Mouse (Mus musculus): ENCODE data around the gene Slc17a5. TPM values are rescaled to one million over a fixed set of nuclear protein-coding genes. Genes with fewer than 3 reads are reported as not detected.
A peak's percentile ranks its signal among the peaks of the same experiment; 100 is the strongest.

The Slc17a5 gene
- polyA plus RNA-seq, 1 experiment, result 14.9 TPM

DNA sequence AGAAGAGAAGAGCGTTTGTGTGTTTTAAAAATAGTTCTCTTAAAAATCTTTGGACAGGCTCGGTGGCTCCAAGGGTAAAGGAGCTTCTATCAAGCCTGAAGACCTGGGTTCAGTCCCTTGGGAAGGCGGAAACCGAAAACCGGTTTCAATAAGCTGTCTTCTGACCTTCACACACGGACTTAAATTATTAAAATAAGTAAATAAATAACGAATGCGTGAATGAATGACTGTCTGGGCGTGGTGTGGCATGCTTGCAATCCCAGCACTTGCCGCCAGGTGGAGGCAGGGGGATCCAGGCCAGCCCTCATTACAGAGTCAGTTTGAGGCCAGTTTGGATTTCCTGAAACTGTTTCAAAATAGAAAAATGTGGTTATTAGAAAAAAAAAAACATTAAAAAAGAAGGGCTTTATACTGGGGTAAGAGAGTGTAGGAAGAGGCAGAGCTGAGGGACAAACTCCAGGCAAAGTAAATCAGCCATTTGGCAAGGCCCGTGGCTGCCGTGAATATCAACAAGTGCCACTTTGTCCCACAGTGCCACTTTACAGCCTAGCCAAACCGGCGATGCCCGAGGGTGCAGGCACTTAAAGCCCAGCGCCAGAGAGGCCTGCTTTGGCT, 60.0 kb downstream of the Slc17a5 start:
- no peaks in the 10 kb centered on the region for H3K27me3 ChIP-seq (ENCODE audit: control insufficient read depth, insufficient read depth, low read length, poor library complexity, severe bottlenecking)
- H3K27ac ChIP-seq (ENCODE audit: insufficient read depth, low read length), result peak overlapping the region; percentile 97
- peak overlapping the region; percentile 39 for H3K4me3 ChIP-seq (ENCODE audit: low read depth, low read length)
- H3K9me3 ChIP-seq (replicated peaks; ENCODE audit: control insufficient read depth, insufficient read depth, low read length, poor library complexity, severe bottlenecking), result no peaks in the 10 kb centered on the region
- peak overlapping the region; percentile 71 for H3K9ac ChIP-seq (ENCODE audit: low read depth, poor library complexity, severe bottlenecking)
- H3K36me3 ChIP-seq (ENCODE audit: control insufficient read depth, insufficient read depth, low read length, poor library complexity, severe bottlenecking), result peaks cover 25% of the 10 kb centered on the region
- H3K4me1 ChIP-seq (ENCODE audit: control insufficient read depth, insufficient read depth, low read length), result peaks cover 4% of the 10 kb centered on the region
- TF ChIP-seq EP300 (IDR thresholded peaks at IDR 0.05; ENCODE audit: insufficient read depth, low read depth, low read length), result no peak
- peak; percentile 70 for TF ChIP-seq CTCF (IDR thresholded peaks at IDR 0.05; ENCODE audit: low read depth, low read length)

- peaks cover 31% of the 10 kb centered on the region for H3K36me3 ChIP-seq (ENCODE audit: control insufficient read depth, insufficient read depth, low read length, poor library complexity, severe bottlenecking)
- no peaks in the 10 kb centered on the region for H3K27me3 ChIP-seq (ENCODE audit: control insufficient read depth, insufficient read depth, low read length, poor library complexity, severe bottlenecking)
- peak overlapping the region; percentile 71 for H3K9ac ChIP-seq (ENCODE audit: low read depth, poor library complexity, severe bottlenecking)
- TF ChIP-seq EP300 (IDR thresholded peaks at IDR 0.05; ENCODE audit: insufficient read depth, low read depth, low read length), result peak; percentile 81; the same call in 1 of the 2 replicates
- peak; percentile 54 for TF ChIP-seq CTCF (IDR thresholded peaks at IDR 0.05; ENCODE audit: low read depth, low read length)
- no peak for TF ChIP-seq POLR2A (IDR thresholded peaks at IDR 0.05; ENCODE audit: insufficient read depth, low read length)
- H3K4me3 ChIP-seq (ENCODE audit: low read depth, low read length), result peak overlapping the region; percentile 39
- H3K4me1 ChIP-seq (ENCODE audit: control insufficient read depth, insufficient read depth, low read length), result peaks cover 4% of the 10 kb centered on the region
- H3K27ac ChIP-seq (ENCODE audit: insufficient read depth, low read length), result peak overlapping the region; percentile 97
- H3K9me3 ChIP-seq (replicated peaks; ENCODE audit: control insufficient read depth, insufficient read depth, low read length, poor library complexity, severe bottlenecking), result no peaks in the 10 kb centered on the region
Observed at GRCm38 (mm10) chr9:78527301-78527761, 60.5 kb downstream of the Slc17a5 start.

- Histone ChIP-seq H3K27me3 (ENCODE audit: control insufficient read depth, insufficient read depth, low read length, poor library complexity, severe bottlenecking) (no peaks in the 10 kb centered on the region), H3K27ac (ENCODE audit: insufficient read depth, low read length) (peak overlapping the region; percentile 97), H3K9ac (ENCODE audit: low read depth, poor library complexity, severe bottlenecking) (peak overlapping the region; percentile 71), H3K9me3 (replicated peaks; ENCODE audit: control insufficient read depth, insufficient read depth, low read length, poor library complexity, severe bottlenecking) (no peaks in the 10 kb centered on the region), H3K4me3 (ENCODE audit: low read depth, low read length) (no peak overlapping the region), H3K4me1 (ENCODE audit: control insufficient read depth, insufficient read depth, low read length) (peaks cover 4% of the 10 kb centered on the region), H3K36me3 (ENCODE audit: control insufficient read depth, insufficient read depth, low read length, poor library complexity, severe bottlenecking) (peaks cover 34% of the 10 kb centered on the region)
- TF ChIP-seq POLR2A (IDR thresholded peaks at IDR 0.05; ENCODE audit: insufficient read depth, low read length) (no peak), CTCF (IDR thresholded peaks at IDR 0.05; ENCODE audit: low read depth, low read length) (no peak), EP300 (IDR thresholded peaks at IDR 0.05; ENCODE audit: insufficient read depth, low read depth, low read length) (no peak)
Observed at GRCm38 (mm10) chr9:78526206-78526605, 61.6 kb downstream of the Slc17a5 start.

GRCm38 (mm10) chr9:78525451-78526135, 62.2 kb downstream of the Slc17a5 start:
- H3K27ac ChIP-seq (ENCODE audit: insufficient read depth, low read length), result peak overlapping the region; percentile 97

DNA sequence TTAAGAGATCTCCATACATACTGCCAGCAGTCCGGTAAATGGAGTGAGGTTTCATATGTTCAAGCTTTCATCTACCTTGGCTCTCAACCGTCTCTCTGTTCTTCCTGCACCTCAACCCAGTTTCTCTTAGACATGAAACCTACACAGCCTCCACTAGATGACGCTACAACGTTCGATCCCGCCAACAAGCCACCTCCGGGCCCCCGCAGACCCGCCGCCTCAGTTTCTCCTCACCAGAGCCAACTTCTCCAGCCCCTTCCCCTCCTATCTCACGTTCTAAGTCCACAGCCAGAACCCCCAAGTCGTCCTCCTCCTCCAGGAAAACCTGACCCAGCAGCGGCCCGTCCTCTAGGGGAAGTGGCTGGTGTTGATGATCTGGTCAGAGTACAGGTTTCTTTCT, 66.2 kb downstream of the Slc17a5 start:
- H3K4me1 ChIP-seq (ENCODE audit: control insufficient read depth, insufficient read depth, low read length), result peaks cover 4% of the 10 kb centered on the region
- peak overlapping the region; percentile 83 for H3K9ac ChIP-seq (ENCODE audit: low read depth, poor library complexity, severe bottlenecking)
- peaks cover 34% of the 10 kb centered on the region for H3K36me3 ChIP-seq (ENCODE audit: control insufficient read depth, insufficient read depth, low read length, poor library complexity, severe bottlenecking)
- H3K27ac ChIP-seq (ENCODE audit: insufficient read depth, low read length), result peak overlapping the region; percentile 99
- TF ChIP-seq EP300 (IDR thresholded peaks at IDR 0.05; ENCODE audit: insufficient read depth, low read depth, low read length) (no peak), CTCF (IDR thresholded peaks at IDR 0.05; ENCODE audit: low read depth, low read length) (peak; percentile 59)
- no peaks in the 10 kb centered on the region for H3K27me3 ChIP-seq (ENCODE audit: control insufficient read depth, insufficient read depth, low read length, poor library complexity, severe bottlenecking)
- H3K9me3 ChIP-seq (replicated peaks; ENCODE audit: control insufficient read depth, insufficient read depth, low read length, poor library complexity, severe bottlenecking), result no peaks in the 10 kb centered on the region
- peak overlapping the region; percentile 98 for H3K4me3 ChIP-seq (ENCODE audit: low read depth, low read length)

More at GRCm38 (mm10) chr9:78525451-78526135, 62.2 kb downstream of the Slc17a5 start:
- peaks cover 4% of the 10 kb centered on the region for H3K4me1 ChIP-seq (ENCODE audit: control insufficient read depth, insufficient read depth, low read length)
- H3K36me3 ChIP-seq (ENCODE audit: control insufficient read depth, insufficient read depth, low read length, poor library complexity, severe bottlenecking), result peaks cover 34% of the 10 kb centered on the region
- peak overlapping the region; percentile 50 for H3K9ac ChIP-seq (ENCODE audit: low read depth, poor library complexity, severe bottlenecking)
- TF ChIP-seq EP300 (IDR thresholded peaks at IDR 0.05; ENCODE audit: insufficient read depth, low read depth, low read length) (peak; percentile 69; the same call in 1 of the 2 replicates), CTCF (IDR thresholded peaks at IDR 0.05; ENCODE audit: low read depth, low read length) (no peak), POLR2A (IDR thresholded peaks at IDR 0.05; ENCODE audit: insufficient read depth, low read length) (peak; percentile 10)
- no peaks in the 10 kb centered on the region for H3K9me3 ChIP-seq (replicated peaks; ENCODE audit: control insufficient read depth, insufficient read depth, low read length, poor library complexity, severe bottlenecking)
- H3K4me3 ChIP-seq (ENCODE audit: low read depth, low read length), result no peak overlapping the region
- H3K27me3 ChIP-seq (ENCODE audit: control insufficient read depth, insufficient read depth, low read length, poor library complexity, severe bottlenecking), result no peaks in the 10 kb centered on the region

All from ES-Bruce4 (cell line).